Mouse (Mus musculus) erythroid progenitor cell, adult 5-6 weeks (primary cell): ENCODE data around the gene Camta1. TPM values are rescaled to one million over a fixed set of nuclear protein-coding genes. Genes with fewer than 3 reads are reported as not detected.

Source experiments
- ATAC-seq: replicated peaks from 2 replicates; pipeline ENCODE4 v1.8.0; 2016; ENCODE audit warnings: moderate number of reproducible peaks, mild to moderate bottlenecking, moderate TSS enrichment, inconsistent platforms; ENCODE audit not compliant: poor library complexity, low FRiP score, severe bottlenecking
- total RNA-seq, 2 experiments: library from RNA; stranded (forward) in 1 of 2; stranded (reverse) in 1 of 2; fragments of 150-400 nt in 1 of 2; fragments of 186-747, 209-891 nt in 1 of 2; gene quantifications; 2 replicates each; pipeline versions ENCODE4 v1.2.3 to v1.2.4; 2015 to 2017; ENCODE audit warnings: low replicate concordance in 2 of 2

The Camta1 gene
- total RNA-seq, 2 experiments from 2014 or later, result 13.5 to 67.5 TPM

- no peak for ATAC-seq
Measured at GRCm38 (mm10) chr4:151127636-151128548, 733.8 kb downstream of the Camta1 start.

DNA sequence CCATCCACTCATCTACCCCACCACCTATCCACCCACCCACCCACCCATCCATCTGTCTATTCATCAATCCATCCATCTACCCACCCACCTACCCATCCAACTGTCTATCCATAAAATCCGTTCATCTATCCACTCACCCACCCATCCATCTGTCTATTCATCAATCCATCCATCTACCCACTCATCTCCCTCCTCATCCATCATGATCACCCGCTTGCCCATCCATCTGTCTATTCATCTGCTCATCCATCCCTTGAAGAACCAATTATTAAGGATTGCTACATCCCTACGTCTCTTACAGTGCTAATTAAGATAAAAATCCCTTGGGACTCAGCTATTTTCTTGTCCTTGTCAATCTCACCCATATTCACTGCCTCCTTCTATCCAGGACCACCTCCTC is 742.8 kb downstream of the Camta1 start:
- no peak for ATAC-seq

- ATAC-seq, result no peak
Measured at GRCm38 (mm10) chr4:151114574-151114973, 747.1 kb downstream of the Camta1 start.

GRCm38 (mm10) chr4:151111226-151111625 is 750.5 kb downstream of the Camta1 start:
- ATAC-seq, result no peak

GRCm38 (mm10) chr4:151108834-151109241 is 752.8 kb downstream of the Camta1 start:
- ATAC-seq, result no peak

GRCm38 (mm10) chr4:151108028-151108771 is 753.5 kb downstream of the Camta1 start:
- no peak for ATAC-seq

- no peak for ATAC-seq
Measured at GRCm38 (mm10) chr4:151107131-151108001, 754.3 kb downstream of the Camta1 start.

DNA sequence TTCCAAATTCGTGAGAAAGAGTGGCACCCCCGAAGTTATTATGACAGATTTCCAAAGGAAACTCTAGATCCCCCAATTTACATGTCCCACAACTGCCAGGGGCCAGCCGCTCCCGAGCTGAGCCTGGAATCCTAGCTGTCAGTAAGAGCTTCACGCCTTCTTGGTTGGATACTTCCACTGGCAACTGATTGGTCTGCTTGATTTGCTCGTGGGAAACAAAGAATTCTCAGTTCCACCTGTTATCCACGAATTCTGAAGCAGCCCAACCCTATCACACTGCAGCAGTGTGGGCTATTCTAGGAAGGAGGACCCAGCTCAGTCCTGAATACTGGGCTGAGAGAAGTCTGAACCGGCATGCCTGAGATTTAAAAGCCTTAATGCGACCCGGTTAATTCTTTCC is 755.2 kb downstream of the Camta1 start:
- no peak for ATAC-seq

- no peak for ATAC-seq
Measured at GRCm38 (mm10) chr4:151105886-151106285, 755.8 kb downstream of the Camta1 start.

- no peak for ATAC-seq
Measured at GRCm38 (mm10) chr4:151104147-151104546, 757.5 kb downstream of the Camta1 start.

GRCm38 (mm10) chr4:151103646-151104045 is 758.0 kb downstream of the Camta1 start:
- ATAC-seq, result no peak

GRCm38 (mm10) chr4:151097104-151097438 is 764.6 kb downstream of the Camta1 start:
- no peak for ATAC-seq

DNA sequence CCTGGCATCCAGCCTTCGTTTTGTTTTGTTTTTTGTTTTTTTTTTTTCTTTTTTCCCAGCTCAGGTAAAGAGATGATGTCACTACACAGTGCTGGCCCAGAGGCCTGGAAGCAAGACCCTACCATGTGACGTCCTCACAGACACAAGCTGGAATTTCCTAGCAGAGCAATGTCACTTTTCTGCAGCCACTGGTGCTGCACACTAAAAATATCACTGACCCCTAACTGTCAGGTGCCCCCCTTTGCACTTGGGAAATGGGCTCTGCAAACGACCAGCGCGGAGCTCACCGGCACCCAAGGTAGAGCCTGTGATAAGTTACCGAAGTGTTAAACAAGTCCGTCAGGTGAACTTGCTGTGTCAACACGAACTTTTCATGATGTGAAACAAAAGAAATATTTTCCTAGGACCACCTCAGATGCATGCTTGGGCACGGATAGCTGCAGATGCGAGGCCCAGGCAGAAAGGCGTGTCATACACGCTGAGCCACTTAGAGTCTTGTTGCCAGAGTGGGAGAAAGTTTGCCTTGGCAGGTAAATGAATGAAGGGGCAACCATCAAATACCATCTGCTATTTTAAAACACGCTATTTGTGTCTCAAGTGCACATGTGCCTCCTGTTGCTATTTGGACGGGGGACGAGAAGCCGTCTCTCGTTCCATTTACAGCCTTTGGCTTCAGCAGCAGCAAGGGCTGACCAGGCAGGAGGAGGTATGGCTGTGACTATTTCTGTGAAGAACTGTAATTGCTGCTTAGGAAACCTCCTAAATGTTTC is 765.2 kb downstream of the Camta1 start:
- ATAC-seq, result no peak

DNA sequence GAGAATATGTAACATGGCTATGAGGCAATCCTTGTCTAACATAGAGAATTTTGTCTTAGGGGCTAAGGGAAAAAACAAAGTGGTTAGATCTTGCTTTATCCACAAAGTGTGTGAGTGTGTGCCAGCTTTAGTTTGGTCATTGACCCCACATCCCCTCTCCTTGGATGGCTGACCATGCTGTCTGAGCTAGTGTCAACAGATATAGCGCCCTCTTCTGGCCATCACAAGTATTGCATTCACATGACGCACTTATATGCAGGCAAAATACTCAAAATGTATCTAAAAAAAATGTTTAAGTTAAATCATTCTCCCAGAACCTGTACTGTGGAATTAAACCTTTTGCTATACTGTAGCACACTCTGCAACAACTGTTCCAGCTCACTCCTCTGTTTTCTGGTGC is 766.5 kb downstream of the Camta1 start:
- ATAC-seq, result no peak

- no peak for ATAC-seq
Measured at GRCm38 (mm10) chr4:151089270-151089669, 772.4 kb downstream of the Camta1 start, which contains the start of gene Gm13090. Gene Gm13090, plus strand, starts transcription at chr4:151089570.

- ATAC-seq, result no peak
Measured at GRCm38 (mm10) chr4:151088819-151089218, 772.9 kb downstream of the Camta1 start.

DNA sequence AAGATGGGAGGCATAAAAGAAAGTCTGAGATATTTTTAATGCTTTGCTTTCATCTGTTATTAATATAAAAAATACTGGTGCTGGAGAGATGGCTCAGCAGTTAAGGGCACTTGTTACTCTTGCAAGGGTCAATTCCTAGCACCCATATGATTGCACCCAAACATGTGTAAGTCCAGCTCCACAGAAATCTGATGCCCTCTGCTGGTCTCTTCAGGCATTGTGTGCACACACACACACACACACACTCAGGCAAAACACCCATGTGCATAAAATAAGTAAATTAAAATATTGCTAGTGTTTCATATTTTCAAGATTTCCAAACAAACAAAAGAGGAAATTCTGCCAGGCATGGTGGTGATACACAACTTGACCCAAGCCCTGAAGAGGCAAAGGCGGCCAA is 774.3 kb downstream of the Camta1 start:
- no peak for ATAC-seq

GRCm38 (mm10) chr4:151083027-151083426 is 778.6 kb downstream of the Camta1 start:
- ATAC-seq, result no peak

GRCm38 (mm10) chr4:151081977-151082376 is 779.7 kb downstream of the Camta1 start:
- no peak for ATAC-seq
